In the genomic region with DNA sequence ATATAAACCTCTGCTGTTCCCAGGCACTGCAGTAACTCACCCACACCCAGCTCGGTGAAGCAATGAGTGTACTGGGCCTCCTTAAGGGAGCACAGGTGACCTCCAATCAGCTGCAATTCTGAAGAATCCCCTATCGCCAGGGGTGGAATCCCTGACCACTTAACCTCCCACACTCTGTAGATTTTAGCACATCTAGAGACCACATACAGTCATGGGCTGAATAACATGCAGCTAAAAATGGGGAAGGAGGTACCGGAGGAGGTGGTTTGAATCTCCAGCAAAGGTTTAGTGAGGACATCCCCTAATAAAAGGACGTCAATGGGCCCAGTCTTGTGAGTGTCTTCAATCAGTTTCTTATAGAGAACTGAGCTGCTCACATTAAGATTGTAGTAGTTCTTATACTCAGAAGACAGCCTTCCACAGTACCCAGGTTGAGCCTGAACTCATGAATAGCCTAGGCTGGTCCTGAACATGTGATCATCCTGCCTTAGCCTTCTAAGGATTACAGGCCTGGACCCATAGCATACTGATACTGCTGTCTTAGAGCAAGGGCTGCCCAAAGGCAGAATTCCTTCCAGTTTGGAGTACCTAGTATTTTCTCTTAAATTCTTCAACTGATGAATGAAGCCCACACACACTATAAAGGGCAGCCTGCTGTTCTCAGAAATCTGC, we compare ENCODE assay signal across 17 mouse cellular contexts. TPM values are rescaled to one million over a fixed set of nuclear protein-coding genes. Genes with fewer than 3 reads are reported as not detected.
DNase-seq lines count a peak whose midpoint lies in the region; ATAC-seq and TF ChIP-seq lines count a peak whose summit lies in the region.
"Had no signal": no experiment of that assay in that cellular context is flagged by ENCODE, and none has a peak within 500 bp of the region (broad histone marks: within the 10 kb centered on the region; RNA-seq: fewer than 3 reads in every experiment).

No protein-coding gene starts in this region.

- ATAC-seq in common myeloid progenitor, adult 5-6 weeks (replicated peaks; ENCODE audit: low read depth, poor library complexity, severe bottlenecking) = peak; percentile 40; the same call in 1 of the 2 replicates
- 0 out of 2 replicates have a peak, but pooled peaks have one; percentile 37 for ATAC-seq in monocyte, adult 5-6 weeks (replicated peaks; ENCODE audit: insufficient number of reproducible peaks, low FRiP score, low TSS enrichment, poor library complexity, severe bottlenecking)
- ATAC-seq in erythroblast, adult 5-6 weeks (replicated peaks; ENCODE audit: low FRiP score, poor library complexity, severe bottlenecking) = no peak
- ATAC-seq: activated CD4-positive, CD25-positive, alpha-beta regulatory T cell, adult 4 months; forebrain, embryonic 15.5 days had no signal

- H3K27me3 ChIP-seq in spleen, adult 2 months (ENCODE audit: control insufficient read depth, insufficient read depth, low read length) = no peaks in the 10 kb centered on the region
- H3K27me3 ChIP-seq: embryonic facial prominence, embryonic 15.5 days; forebrain, embryonic 15.5 days; heart, embryonic 12.5 days had no signal

- no peak for TF ChIP-seq CTCF in spleen, adult 2 months (IDR thresholded peaks at IDR 0.05; ENCODE audit: extremely low read depth, insufficient read depth, insufficient read length, insufficient replicate concordance)

- H3K27ac ChIP-seq in spleen, adult 2 months (ENCODE audit: insufficient read depth, low read length) = peak overlapping the region; percentile 69
- H3K27ac ChIP-seq: embryonic facial prominence, embryonic 15.5 days; forebrain, embryonic 15.5 days; hindbrain, embryonic 10.5 days; hindbrain, embryonic 14.5 days had no signal

- peaks cover 56% of the 10 kb centered on the region for H3K4me1 ChIP-seq in spleen, adult 2 months (ENCODE audit: control insufficient read depth, insufficient read depth, insufficient read length)
- H3K4me1 ChIP-seq: embryonic facial prominence, embryonic 15.5 days; hindbrain, embryonic 10.5 days had no signal

- 50% methylated on average over 4 of the region's 4 CpGs for WGBS in spleen, adult 2 months

- no peak overlapping the region for H3K4me3 ChIP-seq in spleen, adult 2 months (ENCODE audit: extremely low read depth, insufficient read depth, insufficient read length)
- H3K4me3 ChIP-seq: embryonic facial prominence, embryonic 15.5 days; forebrain, embryonic 15.5 days; heart, embryonic 12.5 days; hindbrain, embryonic 10.5 days had no signal

- DNase-seq in spleen, adult 2 months (ENCODE audit: low read depth in 1 of 2, low spot score in 2 of 2) = peak; percentile 34 to 83
- DNase-seq in spleen, postnatal 4 days (ENCODE audit: low spot score in 2 of 2) = no peak
- DNase-seq in adrenal gland, postnatal 10 days = no peak
- DNase-seq in gastrocnemius, postnatal 4 days (ENCODE audit: low spot score in 2 of 2) = no peak
- DNase-seq: adrenal gland, postnatal 36 days; cerebellum, adult 2 months; cerebellum, postnatal 10 days; embryo, embryonic 11 days had no signal

- peaks cover 3% of the 10 kb centered on the region for H3K36me3 ChIP-seq in spleen, adult 2 months (ENCODE audit: control insufficient read depth, insufficient read depth, low read length)
- H3K36me3 ChIP-seq: forebrain, embryonic 15.5 days; hindbrain, embryonic 10.5 days had no signal

- no peak for TF ChIP-seq POLR2A in spleen, adult 2 months (IDR thresholded peaks at IDR 0.05; ENCODE audit: low read depth, low read length)

RNA-seq across cellular contexts. Expression of a gene that starts 9.4 kb away (rescaled TPM):
- 67.4 and 101 TPM in 2 replicates for polyA plus RNA-seq in spleen, adult 2 months (2012; rRNA removed)
- 37.4 and 43.0 TPM in 2 replicates for total RNA-seq in common myeloid progenitor, adult 5-6 weeks (2017)
- total RNA-seq in monocyte, adult 5-6 weeks (2017) = 61.3 to 69.2 TPM (median 68.2 TPM) in 3 replicates
- 0.19 and 2.7 TPM in 2 replicates for total RNA-seq in erythroblast, adult 5-6 weeks (2015; ENCODE audit: low replicate concordance)
- 4.3 and 6.4 TPM in 2 replicates for total RNA-seq in erythroblast, adult 5-6 weeks (2017; ENCODE audit: low replicate concordance)
- 10 to 100 TPM; 16.3 to 22.7 TPM for total RNA-seq in adrenal gland, postnatal 10 days (2021)
- total RNA-seq in gastrocnemius, postnatal 4 days (2021) = 10 to 100 TPM; 36.2 to 42.7 TPM

Comparison
In these comparisons a context has a peak if more than half of its experiments do, and no peak if none do; other contexts are left out.
1. DNase-seq: peak in spleen, adult 2 months (2 of 2); none in spleen, postnatal 4 days (0 of 2), adrenal gland, postnatal 10 days (single experiment) and gastrocnemius, postnatal 4 days (0 of 2).